Mouse (Mus musculus): ENCODE results near the gene Zfp628.

DNA sequence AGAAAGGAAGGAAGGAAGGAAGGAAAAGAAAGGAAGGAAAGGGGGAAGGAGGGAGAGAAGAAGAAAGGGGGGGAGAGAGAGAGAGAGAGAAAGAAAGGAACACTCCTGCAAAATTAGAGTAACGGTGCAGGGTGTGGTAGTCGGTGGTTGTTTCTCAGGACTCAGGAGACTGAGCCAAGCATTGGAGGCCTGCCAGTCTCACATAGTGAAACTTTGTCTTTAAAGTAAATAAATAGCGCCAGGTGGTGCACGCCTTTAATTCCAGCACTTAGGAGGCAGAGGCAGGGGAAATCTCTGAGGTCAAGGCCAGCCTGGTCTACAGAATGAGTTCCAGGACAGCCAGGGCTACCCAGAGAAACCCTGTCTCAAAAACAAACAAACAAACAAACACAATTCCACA is 28.3 kb upstream of the Zfp628 start:
- no peak for TF ChIP-seq CTCF (IDR thresholded peaks at IDR 0.05; ENCODE audit: borderline replicate concordance, extremely low read depth, insufficient read depth, insufficient read length)
- no peak for TF ChIP-seq POLR2A (IDR thresholded peaks at IDR 0.05; ENCODE audit: borderline replicate concordance, extremely low read depth, insufficient read depth, insufficient read length, poor library complexity, severe bottlenecking)

Measured in brain, embryonic 14.5 days (tissue).